Mouse (Mus musculus) c-Kit-positive CD71-positive TER-119-positive erythroid progenitor cells, embryonic 14.5 days (primary cell): Measurements from ENCODE around the gene Cox20.
"Not testable (repeated sequence)": the region's sequence is repeated elsewhere in the genome, so short reads cannot be mapped to it uniquely, and the experiment has no call there.

ENCODE experiments used
- DNase-seq: peaks from one replicate; pipeline ENCODE4 v3.0.0-alpha.2; 2013; ENCODE audit warnings: low spot score

The Cox20 gene

DNA sequence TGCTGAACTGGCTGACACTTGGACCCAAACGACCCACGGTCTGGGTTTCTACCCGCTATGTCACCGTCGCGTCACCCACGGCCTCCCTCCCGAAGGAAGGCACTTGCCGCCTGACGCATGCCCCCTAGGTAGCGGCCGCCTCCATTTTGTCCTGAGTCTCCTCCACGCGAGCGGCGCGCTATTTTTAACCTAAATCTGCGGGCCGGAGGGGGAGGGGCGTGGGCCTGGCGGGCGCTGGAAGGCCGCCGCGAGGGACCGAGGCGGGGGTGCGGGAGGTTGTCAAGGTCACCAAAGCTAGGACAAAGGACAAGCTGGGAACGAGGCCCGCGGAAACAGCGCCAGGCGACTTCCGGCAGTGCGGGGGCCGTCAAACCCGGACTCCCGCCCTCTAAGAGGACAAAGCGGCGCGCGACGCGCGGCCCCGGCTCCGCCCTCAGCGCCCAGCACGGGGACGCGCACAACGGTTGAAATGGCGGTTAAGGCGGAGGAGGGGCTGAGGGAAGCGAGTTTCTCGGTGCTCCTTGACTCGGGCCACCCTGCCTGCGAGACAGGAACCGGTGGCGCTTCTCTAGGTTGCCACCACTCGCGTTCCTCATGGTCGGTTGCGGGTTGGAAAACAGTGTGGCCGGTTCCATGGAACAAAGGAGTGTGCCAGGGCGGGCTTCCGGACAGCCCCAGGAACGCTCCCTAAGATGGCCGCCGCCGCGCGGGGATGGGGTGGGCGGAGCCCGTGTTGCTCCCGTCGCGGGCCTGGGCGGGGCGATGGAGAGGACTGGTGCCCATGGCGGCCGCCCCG is at the start of gene Cox20:
Gene Cox20, plus strand, starts transcription at position 742 of the 796 bp plus-strand sequence.
- DNase-seq, result peak; percentile 94

DNA sequence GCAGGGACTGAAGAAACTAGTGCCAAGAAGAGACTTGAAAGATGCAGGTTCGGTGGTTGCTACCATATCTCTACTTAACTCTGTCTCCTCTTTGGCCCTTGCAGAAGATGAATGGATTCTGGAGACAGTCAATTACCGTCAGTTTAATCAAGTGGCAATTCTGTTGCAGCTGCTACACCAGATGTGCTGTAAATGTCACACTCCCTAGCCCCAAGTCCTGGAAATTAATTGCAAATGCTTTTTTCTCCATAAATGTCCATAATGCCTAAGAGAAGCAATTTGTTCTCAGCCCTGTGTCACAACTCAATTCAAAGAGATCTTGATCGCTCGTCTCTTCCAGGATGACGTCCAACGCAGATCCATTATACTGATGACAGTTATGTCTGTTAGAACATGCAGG is 48.3 kb upstream of the Cox20 start:
- no peak for DNase-seq

- DNase-seq, result no peak
Measured at GRCm38 (mm10) chr1:178275174-178275730, 43.7 kb upstream of the Cox20 start.

DNA sequence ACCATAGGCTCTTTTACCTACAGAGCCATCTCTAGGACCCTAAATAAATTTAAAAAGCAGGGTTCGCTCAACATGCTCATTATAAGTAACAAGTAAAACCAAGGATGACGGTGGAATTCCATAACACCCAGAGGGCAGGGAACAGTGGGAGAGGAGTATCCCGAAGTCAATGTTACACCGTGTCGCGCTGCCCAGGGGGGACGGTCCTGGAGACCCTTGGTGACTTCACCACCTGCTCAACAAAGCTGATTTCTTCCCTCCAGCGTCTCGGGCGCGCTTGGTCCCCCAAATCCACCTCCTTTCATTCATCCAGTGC is 43.2 kb upstream of the Cox20 start:
- no peak for DNase-seq

GRCm38 (mm10) chr1:178276054-178276911 is 42.6 kb upstream of the Cox20 start:
- no peak for DNase-seq

GRCm38 (mm10) chr1:178283314-178283713 is 35.6 kb upstream of the Cox20 start:
- not testable (repeated sequence) for DNase-seq

GRCm38 (mm10) chr1:178283946-178284720 is 34.8 kb upstream of the Cox20 start:
- no peak for DNase-seq

- DNase-seq, result no peak
Measured at GRCm38 (mm10) chr1:178287601-178288176, 31.2 kb upstream of the Cox20 start.

- no peak for DNase-seq
Measured at GRCm38 (mm10) chr1:178291716-178292115, 27.2 kb upstream of the Cox20 start.

DNA sequence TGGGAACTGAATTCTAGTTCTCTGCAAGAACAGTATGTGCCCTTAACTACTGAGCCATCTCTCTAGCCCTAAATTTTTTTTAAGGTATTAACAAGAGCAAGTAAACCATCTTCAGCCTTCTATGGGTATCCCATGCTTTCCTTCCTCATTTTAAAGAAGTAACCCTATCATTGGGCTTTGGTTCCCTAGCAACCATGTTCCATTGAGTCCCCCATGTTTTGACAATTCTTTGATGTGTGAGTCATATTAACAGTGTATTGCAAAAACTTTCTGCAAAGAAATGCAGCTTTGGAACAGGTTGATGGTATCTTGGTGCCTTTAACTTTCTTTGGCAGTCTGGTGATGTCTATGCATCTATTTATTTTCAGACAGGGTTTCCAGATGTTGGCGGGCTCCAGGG is 24.9 kb upstream of the Cox20 start:
- DNase-seq, result no peak

DNA sequence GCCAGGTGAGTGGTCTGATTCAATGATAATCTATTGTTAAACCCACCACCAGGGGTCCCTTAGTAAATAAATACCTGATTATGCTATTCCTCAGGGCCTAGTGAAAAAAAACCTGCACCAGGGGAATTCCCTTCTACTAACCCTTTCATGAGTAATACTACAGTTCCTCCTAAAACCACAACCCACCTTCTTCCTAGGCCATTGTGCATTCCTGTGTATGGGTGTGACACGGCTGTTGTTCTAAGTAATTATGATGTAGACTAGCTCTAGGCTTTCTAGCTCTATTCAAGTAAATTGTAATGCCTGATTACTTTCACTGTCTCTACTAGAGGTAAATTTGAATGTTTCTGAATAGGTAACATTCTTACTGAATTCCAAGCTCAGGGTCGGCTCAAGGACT is 17.7 kb upstream of the Cox20 start:
- not testable (repeated sequence) for DNase-seq

- DNase-seq, result peak; percentile 67
Measured at GRCm38 (mm10) chr1:178303425-178303824, 15.5 kb upstream of the Cox20 start.

GRCm38 (mm10) chr1:178309487-178309886 is 9.4 kb upstream of the Cox20 start:
- DNase-seq, result no peak

GRCm38 (mm10) chr1:178310128-178310527 is 8.8 kb upstream of the Cox20 start:
- no peak for DNase-seq

GRCm38 (mm10) chr1:178313039-178313597 is 5.8 kb upstream of the Cox20 start:
- DNase-seq, result peak; percentile 73

DNA sequence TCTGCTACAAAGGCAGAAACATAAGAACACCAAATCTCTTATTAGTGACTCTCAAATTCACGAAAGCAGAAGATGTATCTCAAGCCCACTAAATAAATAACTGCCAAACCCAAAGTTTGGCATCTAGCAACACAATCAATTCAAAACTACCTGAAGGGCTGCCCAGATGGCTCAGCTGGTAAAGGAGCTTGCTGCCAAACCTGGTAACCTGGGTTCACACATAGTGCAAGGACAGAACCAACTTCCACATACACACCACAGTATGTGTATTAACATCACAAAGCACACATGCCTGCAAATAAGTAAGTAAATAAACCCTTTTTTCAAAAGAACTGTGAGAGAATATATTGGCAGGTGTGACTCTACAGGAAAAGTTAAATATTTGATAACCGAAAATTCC is 4.7 kb upstream of the Cox20 start:
- DNase-seq, result no peak

DNA sequence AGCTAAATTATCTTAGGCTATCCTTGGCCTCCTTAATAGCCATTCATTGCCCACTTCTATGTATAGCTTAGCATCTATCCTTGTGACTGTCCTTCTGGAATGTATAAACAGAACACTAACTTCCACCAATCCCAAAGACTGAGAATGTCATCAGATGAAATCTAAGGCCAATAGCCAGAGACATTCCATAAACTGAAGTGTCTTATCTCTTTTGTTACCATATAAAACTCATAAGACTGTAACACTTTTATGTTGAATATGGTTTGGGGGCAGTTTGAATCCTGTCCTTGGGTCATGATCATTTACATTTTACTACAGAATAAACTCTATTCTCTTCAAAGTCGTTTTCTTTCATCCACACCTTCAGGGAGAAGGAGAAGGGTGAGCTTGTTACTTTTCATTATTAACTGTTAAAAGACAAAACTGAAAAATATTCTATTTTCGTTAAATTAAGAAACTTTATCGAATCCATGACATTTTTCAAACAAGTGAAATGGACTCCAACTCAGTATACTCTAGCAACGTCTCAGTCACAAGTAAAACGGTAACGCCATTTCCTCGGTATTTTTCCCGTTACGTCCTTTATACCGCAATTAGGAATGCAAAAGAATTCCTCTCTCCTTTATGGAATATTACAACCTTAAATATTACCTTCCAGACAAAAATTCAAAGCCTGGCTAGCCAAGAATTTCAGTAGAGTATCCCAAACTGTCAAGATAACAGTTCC is 1.5 kb upstream of the Cox20 start:
- peak; percentile 53 for DNase-seq

- peak; percentile 87 for DNase-seq
Measured at GRCm38 (mm10) chr1:178318002-178318388, 935 bp upstream of the Cox20 start.

GRCm38 (mm10) chr1:178319295-178320037 is 536 bp downstream of the Cox20 start:
- DNase-seq, result peak; percentile 52
